Mouse (Mus musculus) ES-E14 (cell line): Measurements from ENCODE around the gene Trpm2. TPM values are rescaled to one million over a fixed set of nuclear protein-coding genes. Genes with fewer than 3 reads are reported as not detected.
"Not testable (repeated sequence)": the region's sequence is repeated elsewhere in the genome, so short reads cannot be mapped to it uniquely, and the experiment has no call there.

Experiments
- DNase-seq: peaks from one replicate; pipeline ENCODE4 v3.0.0-alpha.2; 2013; ENCODE audit warnings: low read depth, low spot score
- H3K27ac ChIP-seq: 2 replicates; pipeline ENCODE4 v1.5.1; 2012; ENCODE audit warnings: low read depth, mild to moderate bottlenecking, low read length, moderate library complexity, mixed read lengths; ENCODE audit not compliant: poor library complexity, insufficient read depth, severe bottlenecking
- H3K36me3 ChIP-seq: 2 replicates; pipeline ENCODE4 v1.6.1; 2012; ENCODE audit warnings: mild to moderate bottlenecking, low read length, moderate library complexity, mixed read lengths; ENCODE audit not compliant: control insufficient read depth, poor library complexity, insufficient read depth, severe bottlenecking
- H3K4me1 ChIP-seq, 2 experiments: fragments of 150-350 bp in 1 of 2; sonication (generic) in 1 of 2; 2 replicates each; pipeline ENCODE4 v1.6.1; 2012; ENCODE audit warnings: low read length in 2 of 2, mild to moderate bottlenecking in 1 of 2, mixed read lengths in 1 of 2; ENCODE audit not compliant: control insufficient read depth in 2 of 2, insufficient read depth in 2 of 2, poor library complexity in 1 of 2
- H3K4me3 ChIP-seq, 2 experiments: fragments of 150-350 bp in 1 of 2; sonication (generic) in 1 of 2; 2 replicates each; pipeline ENCODE4 v1.5.1; 2012; ENCODE audit warnings: low read length in 2 of 2, low read depth in 1 of 2, mild to moderate bottlenecking in 1 of 2, mixed read lengths in 1 of 2; ENCODE audit not compliant: insufficient read depth in 1 of 2, poor library complexity in 1 of 2, severe bottlenecking in 1 of 2
- H3K9ac ChIP-seq: 2 replicates; pipeline ENCODE4 v1.6.1; 2012; ENCODE audit warnings: low read depth, mild to moderate bottlenecking, low read length, mixed read lengths; ENCODE audit not compliant: poor library complexity, insufficient read depth, severe bottlenecking
- H3K9me3 ChIP-seq: fragments of 150-350 bp; sonication (generic); 2 replicates; pipeline ENCODE4 v1.6.1; 2012; ENCODE audit warnings: low read depth, mild to moderate bottlenecking, low read length; ENCODE audit not compliant: control insufficient read depth, insufficient read depth
- CHD2 ChIP-seq: IDR thresholded peaks from 2 replicates; pipeline ENCODE4 v1.6.1; 2014; ENCODE audit warnings: mild to moderate bottlenecking, low read depth, low read length, inconsistent platforms
- HCFC1 ChIP-seq: IDR thresholded peaks from 2 replicates; pipeline ENCODE4 v1.6.1; 2012; ENCODE audit warnings: low read length, inconsistent platforms, borderline replicate concordance; ENCODE audit not compliant: insufficient read depth
- MAFK ChIP-seq: IDR thresholded peaks from 2 replicates; pipeline ENCODE4 v1.6.1; 2014; ENCODE audit warnings: mild to moderate bottlenecking, low read depth, low read length, inconsistent platforms; ENCODE audit not compliant: insufficient read depth
- ZC3H11A ChIP-seq: IDR thresholded peaks from 2 replicates; pipeline ENCODE4 v1.6.1; 2012; ENCODE audit warnings: low read depth, mild to moderate bottlenecking, inconsistent platforms, low read length, borderline replicate concordance
- ZNF384 ChIP-seq: IDR thresholded peaks from 2 replicates; pipeline ENCODE4 v1.6.1; 2012; ENCODE audit warnings: low read depth, low read length, inconsistent platforms
- in situ Hi-C, 2 experiments: fragments of 600-800 bp; cut with MboI; formaldehyde crosslinking; loops; one replicate each; pipeline ENCODE4 v1.15.1; 2025; ENCODE audit warnings: low sequenced_read_pairs in 2 of 2, inconsistent platforms in 1 of 2; ENCODE audit not compliant: unreplicated experiment in 2 of 2
- total RNA-seq: library from RNA; depleted of rRNA; stranded (reverse); fragments of 300-350 nt; gene quantifications from 2 replicates; pipeline ENCODE4 v1.2.3, GENCODE M21; 2012

The Trpm2 gene
- total RNA-seq, 1 experiment = 0.54 TPM

DNA sequence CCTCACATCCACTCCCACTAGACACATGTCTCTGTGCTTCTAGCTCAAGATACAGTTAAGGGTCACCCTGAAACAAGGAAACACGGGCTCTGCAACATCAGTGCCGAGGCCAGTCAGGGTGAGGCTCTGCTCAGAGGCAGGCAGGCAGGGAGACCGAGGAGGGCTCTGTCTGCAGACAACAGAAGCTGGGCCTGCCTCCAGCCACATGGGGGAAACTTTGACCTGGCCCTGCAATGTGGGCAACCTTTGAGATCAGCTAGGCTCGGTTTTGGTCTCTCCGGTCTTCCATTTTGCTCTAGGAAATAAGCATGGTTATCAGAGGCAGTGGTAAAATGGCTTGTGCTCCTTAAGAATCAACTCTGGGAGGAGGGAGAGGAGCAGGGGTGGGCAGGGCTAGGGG is 46.0 kb upstream of the Trpm2 start:
- peaks cover 3% of the 10 kb centered on the region; the same call in 1 of the 2 replicates for H3K36me3 ChIP-seq
- H3K4me1 ChIP-seq = peaks cover 0 to 8% of the 10 kb centered on the region in 2 experiments; a peak in 1 of 4 replicates
- DNase-seq = no peak
- TF ChIP-seq ZNF384 = no peak
- no peak for TF ChIP-seq CHD2
- H3K4me3 ChIP-seq = no peak overlapping the region
- peak overlapping the region; percentile 28; the same call in 1 of the 2 replicates for H3K9ac ChIP-seq
- in situ Hi-C loops = no loop called here
- no peak overlapping the region for H3K27ac ChIP-seq
- H3K9me3 ChIP-seq = no peaks in the 10 kb centered on the region; the same call in 1 of the 2 replicates

- peaks cover 0 to 8% of the 10 kb centered on the region in 2 experiments; a peak in 1 of 4 replicates for H3K4me1 ChIP-seq
- in situ Hi-C loops = no loop called here
- H3K36me3 ChIP-seq = peaks cover 3% of the 10 kb centered on the region; the same call in 1 of the 2 replicates
- TF ChIP-seq HCFC1 (no peak), ZC3H11A (no peak), ZNF384 (no peak), MAFK (no peak), CHD2 (no peak)
- H3K27ac ChIP-seq = no peak overlapping the region
- H3K4me3 ChIP-seq = no peak overlapping the region
- DNase-seq = no peak
- H3K9ac ChIP-seq = no peak overlapping the region
- no peaks in the 10 kb centered on the region; the same call in 1 of the 2 replicates for H3K9me3 ChIP-seq
These were observed 45.1 kb upstream of the Trpm2 start for GRCm38 (mm10) chr10:78015489-78015888.

DNA sequence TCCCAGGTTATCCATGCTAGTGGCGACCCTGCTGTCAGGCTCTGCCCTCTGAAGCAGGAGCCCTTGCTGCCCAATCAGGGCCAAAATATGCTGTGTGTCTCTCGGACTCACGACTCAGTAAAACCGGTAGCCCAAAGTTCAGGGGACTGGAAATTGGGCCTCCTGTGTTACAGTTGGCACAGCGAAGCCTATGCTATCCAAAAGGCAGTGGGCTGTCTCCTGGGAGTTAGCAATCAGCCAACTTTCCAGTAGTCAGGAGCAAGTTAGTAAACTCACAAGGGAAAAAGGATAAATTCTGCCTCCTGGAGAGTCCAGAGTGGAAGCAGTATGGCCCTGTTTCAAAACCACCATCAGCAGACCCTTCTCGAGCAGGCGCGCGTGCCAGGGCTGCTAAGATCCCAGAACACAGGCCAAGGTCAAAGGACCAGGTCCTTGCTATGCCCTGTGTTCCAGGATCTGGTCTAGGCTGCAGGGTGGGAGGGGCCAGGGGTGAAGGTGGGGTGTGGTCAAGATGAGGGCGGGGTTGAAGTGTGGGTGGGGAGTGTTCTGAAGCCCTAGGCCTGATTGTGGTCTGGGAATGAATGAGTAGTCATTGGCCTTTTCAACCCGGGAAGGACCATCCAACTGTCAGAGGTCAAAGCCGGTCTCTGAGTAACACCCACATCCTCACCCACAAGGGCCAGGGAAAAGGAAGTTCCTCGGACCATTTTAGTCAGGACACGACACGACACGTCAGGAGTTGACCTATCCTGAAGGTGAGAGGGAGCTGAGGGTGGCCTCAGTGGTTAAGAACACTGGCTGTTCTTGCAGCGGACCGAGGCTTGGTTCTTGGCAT is 42.5 kb upstream of the Trpm2 start:
- Histone ChIP-seq H3K27ac (no peak overlapping the region), H3K36me3 (peaks cover 4% of the 10 kb centered on the region; the same call in 1 of the 2 replicates), H3K9ac (no peak overlapping the region), H3K4me1 (peaks cover 0 to 13% of the 10 kb centered on the region in 2 experiments; a peak in 1 of 4 replicates), H3K4me3 (no peak overlapping the region), H3K9me3 (no peaks in the 10 kb centered on the region)
- in situ Hi-C loops = no loop called here
- DNase-seq = no peak
- TF ChIP-seq CHD2 (no peak), MAFK (no peak), HCFC1 (no peak), ZC3H11A (no peak), ZNF384 (no peak)

DNA sequence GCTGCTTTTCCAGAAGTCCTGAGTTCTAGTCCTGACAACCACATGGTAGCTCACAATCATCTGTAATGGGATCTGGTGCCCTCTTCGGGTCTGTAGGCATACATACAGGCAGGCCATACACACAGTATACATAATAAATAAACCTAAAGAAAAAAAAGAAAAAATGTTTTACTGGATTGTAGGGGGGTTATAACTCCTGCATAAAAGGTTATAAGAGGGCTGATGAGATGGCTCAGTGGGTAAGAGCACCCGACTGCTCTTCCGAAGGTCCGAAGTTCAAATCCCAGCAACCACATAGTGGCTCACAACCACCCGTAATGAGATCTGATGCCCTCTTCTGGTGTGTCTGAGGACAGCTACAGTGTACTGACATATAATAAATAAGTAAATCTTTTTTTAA is 40.8 kb upstream of the Trpm2 start:
- DNase-seq, H3K9me3 ChIP-seq, H3K4me3 ChIP-seq, H3K36me3 ChIP-seq, H3K4me1 ChIP-seq, H3K27ac ChIP-seq, in situ Hi-C loops, H3K9ac ChIP-seq: not testable (repeated sequence)

GRCm38 (mm10) chr10:78010335-78010734 is 40.0 kb upstream of the Trpm2 start:
- 0 out of 2 replicates have a peak, but pooled peaks have one; percentile 4 for TF ChIP-seq MAFK
- no peak for TF ChIP-seq ZNF384
- TF ChIP-seq ZC3H11A = no peak
- in situ Hi-C loops = no loop called here
- Histone ChIP-seq H3K4me3 (peak overlapping the region; percentile 9 to 99; a peak in 3 of 4 replicates), H3K4me1 (peaks cover 0 to 8% of the 10 kb centered on the region in 2 experiments; a peak in 1 of 4 replicates), H3K36me3 (peaks cover 13% of the 10 kb centered on the region; the same call in 1 of the 2 replicates), H3K9ac (peak overlapping the region; percentile 21; the same call in 1 of the 2 replicates), H3K9me3 (no peaks in the 10 kb centered on the region), H3K27ac (no peak overlapping the region)
- no peak for DNase-seq
